Mouse (Mus musculus) midbrain, embryonic 16.5 days (tissue): ENCODE results near the gene Ppp1r14d. TPM values are rescaled to one million over a fixed set of nuclear protein-coding genes. Genes with fewer than 3 reads are reported as not detected.

ENCODE experiments used
- ATAC-seq: fragments of 200-750 bp; cut with Nextera tagmentation; 2 replicates; pipeline ENCODE4 v1.8.0; 2017; ENCODE audit warnings: moderate TSS enrichment
- H3K27ac ChIP-seq: fragments of 300-500 bp; sonication (generic); 2 replicates; pipeline ENCODE4 v1.5.1; 2014; ENCODE audit warnings: mild to moderate bottlenecking, low read length, mixed read lengths
- H3K27me3 ChIP-seq: fragments of 300-500 bp; sonication (generic); 2 replicates; pipeline ENCODE4 v1.6.1; 2014; ENCODE audit warnings: low read depth, low read length, mixed read lengths; ENCODE audit not compliant: control insufficient read depth, insufficient read depth
- H3K36me3 ChIP-seq: fragments of 300-500 bp; sonication (generic); 2 replicates; pipeline ENCODE4 v1.6.1; 2014; ENCODE audit warnings: mild to moderate bottlenecking, low read length, moderate library complexity, mixed read lengths; ENCODE audit not compliant: control insufficient read depth, insufficient read depth
- H3K4me1 ChIP-seq: fragments of 300-500 bp; sonication (generic); 2 replicates; pipeline ENCODE4 v1.6.1; 2014; ENCODE audit warnings: mild to moderate bottlenecking, low read length, mixed read lengths; ENCODE audit not compliant: control insufficient read depth, insufficient read depth
- H3K4me2 ChIP-seq: fragments of 300-500 bp; sonication (generic); 2 replicates; pipeline ENCODE4 v1.6.1; 2014; ENCODE audit warnings: mild to moderate bottlenecking, low read length, mixed read lengths
- H3K4me3 ChIP-seq: fragments of 300-500 bp; sonication (generic); 2 replicates; pipeline ENCODE4 v1.5.1; 2014; ENCODE audit warnings: low read depth, mild to moderate bottlenecking, low read length, moderate library complexity, mixed read lengths
- H3K9ac ChIP-seq: fragments of 300-500 bp; sonication (generic); 2 replicates; pipeline ENCODE4 v1.6.1; 2014; ENCODE audit warnings: low read depth, low read length, mixed read lengths
- H3K9me3 ChIP-seq: fragments of 300-500 bp; sonication (generic); replicated peaks from 2 replicates; pipeline ENCODE4 v1.6.1; 2014; ENCODE audit warnings: mild to moderate bottlenecking, low read length, mixed read lengths; ENCODE audit not compliant: control insufficient read depth, poor library complexity, severe bottlenecking
- WGBS: fragments of 180-500 bp; shearing (Covaris S2); extraction: QIAGEN DNeasy Blood & Tissue Kit; methylation state at CpG from one replicate; pipeline ENCODE4 v1.1.7; 2014; 5-methylcytosine and 5-hydroxymethylcytosine counted together
- polyA plus RNA-seq: library from polyadenylated mRNA; unstranded; fragments of >200 nt; fragmentation: Nextera tagmentation; extraction: Ambion mirVana; gene quantifications from 2 replicates; pipeline ENCODE4 v1.2.1, GENCODE M21; 2015

The Ppp1r14d gene
- polyA plus RNA-seq, 1 experiment from 2014 or later: not detected

GRCm38 (mm10) chr2:119172446-119172845 is 57.3 kb downstream of the Ppp1r14d start:
- 74% methylated on average over 7 of the region's 7 CpGs for WGBS
- Histone ChIP-seq H3K27ac (no peak overlapping the region), H3K4me1 (peaks cover 11% of the 10 kb centered on the region), H3K9me3 (no peaks in the 10 kb centered on the region), H3K27me3 (peaks cover 2% of the 10 kb centered on the region; the same call in 1 of the 2 replicates), H3K4me2 (no peak overlapping the region), H3K4me3 (no peak overlapping the region), H3K36me3 (peaks cover 2% of the 10 kb centered on the region), H3K9ac (no peak overlapping the region)
- ATAC-seq: no peak

- no peak overlapping the region for H3K4me3 ChIP-seq
- ATAC-seq: no peak
- H3K9me3 ChIP-seq: no peaks in the 10 kb centered on the region
- H3K27me3 ChIP-seq: peaks cover 5% of the 10 kb centered on the region; the same call in 1 of the 2 replicates
- no peak overlapping the region for H3K4me2 ChIP-seq
- no peak overlapping the region for H3K27ac ChIP-seq
- no peaks in the 10 kb centered on the region for H3K36me3 ChIP-seq
- 80% methylated on average over 8 of the region's 8 CpGs for WGBS
- H3K4me1 ChIP-seq: peaks cover 16% of the 10 kb centered on the region
- no peak overlapping the region for H3K9ac ChIP-seq
Observed at GRCm38 (mm10) chr2:119171574-119171973, 58.1 kb downstream of the Ppp1r14d start.

- Histone ChIP-seq H3K4me3 (no peak overlapping the region), H3K4me1 (peaks cover 16% of the 10 kb centered on the region), H3K4me2 (no peak overlapping the region), H3K27ac (no peak overlapping the region), H3K36me3 (no peaks in the 10 kb centered on the region), H3K9me3 (no peaks in the 10 kb centered on the region), H3K27me3 (peaks cover 13% of the 10 kb centered on the region), H3K9ac (no peak overlapping the region)
- 83% methylated on average over 2 of the region's 2 CpGs for WGBS
- ATAC-seq: no peak
Observed at GRCm38 (mm10) chr2:119170282-119170681, 59.4 kb downstream of the Ppp1r14d start.

Other genes starting within 250 kb of the Ppp1r14d start
- 40.7 and 44.6 TPM in 2 replicates for gene Ccdc32, start 200.5 kb downstream of the Ppp1r14d start, polyA plus RNA-seq
- 4.1 and 4.5 TPM in 2 replicates for gene Rpusd2, start 195.1 kb downstream of the Ppp1r14d start, polyA plus RNA-seq
- gene Knl1, start 182.8 kb downstream of the Ppp1r14d start, polyA plus RNA-seq: 4.5 and 8.4 TPM in 2 replicates
- 5.8 and 7.5 TPM in 2 replicates for gene Rad51, start 117.1 kb downstream of the Ppp1r14d start, polyA plus RNA-seq
- 52.4 and 52.9 TPM in 2 replicates for gene Rmdn3, start 72.9 kb downstream of the Ppp1r14d start, polyA plus RNA-seq
- 7.3 and 9.4 TPM in 2 replicates for gene Gchfr, start 62.1 kb downstream of the Ppp1r14d start, polyA plus RNA-seq
- 1.2 and 1.5 TPM in 2 replicates for gene Gm14137, start 55.4 kb downstream of the Ppp1r14d start, polyA plus RNA-seq
- 62.4 and 62.6 TPM in 2 replicates for gene Zfyve19, start 21.3 kb downstream of the Ppp1r14d start, polyA plus RNA-seq
- gene Dnajc17, start 21.1 kb downstream of the Ppp1r14d start, polyA plus RNA-seq: 25.9 and 28.5 TPM in 2 replicates
- gene Spint1, start 7.5 kb upstream of the Ppp1r14d start, polyA plus RNA-seq: 0.36 and 0.72 TPM in 2 replicates
- gene Rhov, start 41.4 kb upstream of the Ppp1r14d start, polyA plus RNA-seq: 47.5 and 53.8 TPM in 2 replicates
- 30.2 and 31.7 TPM in 2 replicates for gene Vps18, start 58.8 kb upstream of the Ppp1r14d start, polyA plus RNA-seq
- gene Dll4, start 95.9 kb upstream of the Ppp1r14d start, polyA plus RNA-seq: 4.4 and 5.0 TPM in 2 replicates
- gene Chac1, start 121.3 kb upstream of the Ppp1r14d start, polyA plus RNA-seq: 9.5 and 10.5 TPM in 2 replicates
- gene Ino80, start 247.8 kb upstream of the Ppp1r14d start, polyA plus RNA-seq: 2.7 and 3.8 TPM in 2 replicates